Mouse (Mus musculus): ENCODE measurements around the gene Adat1.

The Adat1 gene

DNA sequence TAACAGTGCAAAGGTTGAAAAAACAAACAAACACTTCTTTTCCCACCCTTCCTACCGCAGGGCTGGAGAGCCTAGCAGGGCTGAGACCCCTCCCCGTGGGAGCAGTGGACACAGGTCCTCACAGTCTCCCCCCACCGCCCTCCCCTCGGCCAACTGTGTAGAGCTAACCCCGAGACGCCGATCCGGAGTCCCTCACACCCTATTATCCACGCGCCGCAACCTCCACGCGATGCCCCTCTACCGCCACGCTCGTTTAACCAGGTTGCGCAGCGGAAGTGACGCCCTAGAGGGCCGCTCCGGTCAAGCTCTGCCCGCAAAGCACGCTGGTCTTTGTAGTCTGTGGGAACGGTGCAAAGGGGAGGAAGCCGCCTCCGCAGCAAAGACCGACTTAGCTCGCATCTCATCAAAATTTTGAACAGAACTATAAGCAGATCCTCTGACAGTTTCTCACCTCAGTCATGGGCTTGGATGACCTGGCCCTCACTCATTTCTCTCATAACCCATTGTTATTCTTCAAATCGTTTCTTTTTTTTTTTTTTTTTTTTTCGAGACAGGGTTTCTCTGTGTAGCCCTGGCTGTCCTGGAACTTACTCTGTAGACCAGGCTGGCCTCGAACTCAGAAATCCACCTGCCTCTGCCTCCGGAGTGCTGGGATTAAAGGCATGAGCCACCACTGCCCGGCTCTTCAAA is at the start of gene Adat1:
TSS of gene Adat1 (minus strand) at position 290 of the 690 bp plus-strand sequence.
- DNase-seq (ENCODE audit: low spot score in 2 of 2): peak; percentile 59 to 82

DNA sequence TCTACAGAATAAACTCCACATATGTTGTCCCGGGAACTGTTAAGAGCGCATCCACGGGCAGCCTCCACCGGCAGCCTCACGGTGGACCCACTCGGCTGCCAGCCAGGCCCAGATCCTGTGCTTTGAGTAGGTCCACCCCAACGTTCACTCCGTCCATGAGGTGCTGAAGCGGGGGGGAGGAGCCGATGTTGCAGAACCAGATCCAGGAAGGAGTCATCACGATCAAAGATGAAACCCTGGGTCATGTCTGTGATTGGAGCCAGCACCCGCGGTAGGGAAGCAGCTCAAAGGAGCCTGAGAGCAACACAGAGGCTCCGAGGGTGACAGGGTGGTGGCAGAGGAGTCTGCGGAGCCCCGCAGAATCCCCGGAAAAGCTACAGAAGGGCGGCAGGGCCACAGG is 45.4 kb upstream of the Adat1 start:
- DNase-seq (ENCODE audit: low spot score in 2 of 2): no peak

DNA sequence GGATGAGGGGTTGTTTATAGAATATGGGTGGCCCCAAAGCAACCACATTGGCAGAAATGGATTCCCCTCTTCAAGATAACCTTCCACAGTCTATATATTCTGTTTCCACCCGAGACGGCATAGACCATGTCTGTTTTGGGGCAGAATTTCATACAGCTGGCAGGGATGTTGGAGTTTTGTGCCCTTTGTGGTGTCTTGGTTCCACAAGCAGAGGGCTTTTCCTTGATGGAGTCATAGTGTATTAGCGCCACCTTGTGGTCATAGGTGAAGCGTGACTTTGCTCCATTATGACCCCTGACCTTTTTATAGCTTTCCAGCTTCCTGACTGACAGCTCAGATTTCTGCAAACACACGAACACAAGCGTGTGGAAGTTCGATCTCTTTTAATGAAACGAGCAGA is 42.5 kb upstream of the Adat1 start:
- peak in 1 of 2 experiments; percentile 7 for DNase-seq (ENCODE audit: low spot score in 2 of 2)

DNA sequence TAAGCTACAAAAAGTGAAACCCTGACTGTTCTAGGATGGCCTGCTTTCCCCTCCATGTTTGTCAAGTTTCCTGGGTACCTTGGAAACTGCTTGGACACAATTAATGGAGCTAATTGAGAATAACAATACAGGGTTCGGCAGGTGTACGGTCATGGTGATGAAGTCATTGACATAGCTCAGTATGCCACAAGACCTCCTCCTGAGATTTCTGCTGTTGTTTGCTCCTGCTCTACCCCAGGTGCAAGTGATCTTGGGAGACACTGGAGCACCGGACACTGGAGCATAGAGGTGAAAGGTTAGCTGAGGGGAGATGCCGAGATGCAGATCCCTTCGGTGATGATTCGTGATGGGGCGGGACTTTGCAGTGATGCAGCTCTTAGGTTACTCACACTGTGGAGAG is 41.0 kb upstream of the Adat1 start:
- DNase-seq (ENCODE audit: low spot score in 2 of 2): no peak

DNA sequence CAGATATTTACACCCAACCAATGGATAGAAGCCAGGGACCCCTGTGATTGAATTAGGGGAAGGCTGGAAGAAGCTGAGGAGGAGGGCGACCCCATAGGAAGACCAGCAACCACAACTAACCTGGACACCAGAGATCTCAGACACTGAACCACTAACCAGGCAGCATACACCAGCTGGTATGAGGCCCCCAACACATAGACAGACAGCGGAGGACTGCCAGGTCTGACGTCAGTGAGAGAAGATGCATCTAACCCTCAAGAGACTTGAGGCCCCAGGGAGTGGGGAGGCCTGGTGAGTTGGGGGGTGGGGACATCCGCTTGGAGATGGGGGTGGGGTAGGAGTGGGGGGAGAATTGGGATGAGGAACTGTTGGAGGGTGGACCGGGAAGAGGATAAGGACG is 38.6 kb upstream of the Adat1 start:
- DNase-seq (ENCODE audit: low spot score in 2 of 2): no peak

DNA sequence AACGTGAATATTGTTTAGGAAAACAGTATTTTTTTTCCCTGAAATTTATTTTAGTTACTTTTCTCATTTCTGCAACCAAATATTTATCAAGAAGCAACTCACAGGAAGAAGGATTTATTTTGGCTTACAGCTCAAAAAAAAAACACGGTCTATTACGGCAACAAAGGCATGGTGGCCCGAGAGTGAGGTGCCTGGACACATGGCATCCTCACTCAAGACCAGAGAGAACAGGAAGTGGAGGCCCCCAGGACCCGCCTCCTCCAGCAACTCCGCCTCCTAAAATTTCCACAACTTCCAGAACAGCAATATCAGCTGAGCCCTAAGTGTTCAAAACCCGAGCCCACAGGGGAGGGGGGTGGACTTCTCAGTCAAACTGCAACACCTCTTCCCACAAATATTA is 37.4 kb upstream of the Adat1 start:
- DNase-seq (ENCODE audit: low spot score in 2 of 2): no peak

DNA sequence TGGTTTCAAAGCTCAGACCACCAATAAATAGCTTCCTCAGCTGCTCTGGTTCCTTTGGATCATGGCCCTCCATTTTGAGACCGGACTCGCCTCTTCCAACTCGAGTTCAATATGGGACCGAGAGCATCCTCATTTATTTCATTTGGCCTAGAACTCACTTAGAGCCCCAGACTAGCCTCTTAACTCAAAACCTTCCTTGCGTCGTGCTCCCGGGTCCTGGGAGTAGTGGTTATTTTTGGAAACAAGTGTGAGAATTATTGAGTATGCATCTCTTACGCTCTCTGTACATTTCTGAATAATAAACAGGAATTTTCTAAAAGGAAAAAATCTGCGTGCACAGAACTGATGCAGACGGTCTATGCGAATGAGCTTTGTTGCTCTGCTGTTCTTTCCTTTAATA is 22.8 kb upstream of the Adat1 start, which contains the start of gene Gm6793:
TSS of gene Gm6793 (minus strand) at position 101 of the 400 bp plus-strand sequence.
- DNase-seq (ENCODE audit: low spot score in 2 of 2): no peak

DNA sequence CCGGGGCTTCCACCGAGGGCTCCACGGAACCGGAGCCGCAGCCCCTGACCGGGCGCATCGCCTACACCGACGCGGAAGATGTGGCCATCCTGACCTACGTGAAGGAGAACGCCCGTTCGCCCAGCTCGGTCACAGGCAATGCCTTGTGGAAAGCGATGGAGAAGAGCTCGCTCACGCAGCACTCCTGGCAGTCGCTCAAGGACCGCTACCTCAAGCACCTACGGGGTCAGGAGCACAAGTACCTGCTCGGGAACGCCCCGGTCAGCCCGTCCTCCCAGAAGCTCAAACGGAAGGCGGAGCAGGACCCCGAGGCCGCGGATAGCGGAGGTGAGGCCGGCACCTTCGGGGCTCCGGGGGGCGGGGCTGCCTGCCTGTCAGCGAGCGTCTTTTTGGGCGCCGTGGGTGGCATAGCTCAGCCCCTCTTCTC is 19.7 kb upstream of the Adat1 start:
- peak; percentile 30 to 56 for DNase-seq (ENCODE audit: low spot score in 2 of 2)

DNA sequence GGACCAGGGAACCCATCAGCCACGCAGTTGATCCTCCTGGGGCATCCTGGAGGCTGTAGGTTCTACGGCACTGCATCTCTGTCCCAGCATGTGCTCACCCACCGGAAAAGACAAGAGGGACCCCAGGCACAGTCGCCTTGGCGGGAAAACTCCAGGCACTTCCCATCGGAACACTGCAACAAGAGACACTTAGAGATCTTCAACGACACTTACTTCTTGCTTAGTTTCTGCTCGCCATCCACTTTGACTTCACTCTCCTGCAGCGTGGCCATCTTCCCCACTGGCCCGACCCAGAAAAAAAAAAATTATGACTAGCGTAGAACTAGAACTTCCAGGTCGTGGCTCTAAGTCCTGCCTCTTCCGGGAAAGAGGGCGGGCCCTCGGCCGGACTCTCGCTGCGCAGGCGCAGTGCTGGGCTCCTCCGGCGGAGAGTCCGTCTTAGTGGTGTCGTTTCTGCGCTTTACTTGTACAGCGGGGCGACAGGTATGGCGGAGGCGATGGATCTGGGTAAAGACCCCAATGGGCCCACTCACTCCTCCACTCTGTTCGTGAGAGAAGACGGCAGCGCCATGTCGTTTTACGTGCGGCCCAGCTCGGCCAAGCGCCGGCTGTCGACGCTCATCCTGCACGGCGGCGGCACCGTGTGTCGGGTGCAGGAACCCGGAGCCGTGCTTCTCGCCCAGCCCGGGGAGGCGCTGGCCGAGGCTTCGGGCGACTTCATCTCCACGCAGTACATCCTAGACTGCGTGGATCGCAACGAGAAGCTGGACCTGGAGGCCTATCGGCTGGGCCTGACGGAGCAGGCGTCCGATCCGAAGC is 19.1 kb upstream of the Adat1 start, which contains the start of the genes Kars and Terf2ip:
TSS of gene Kars (minus strand) at position 327 of the 819 bp plus-strand sequence.
TSS of gene Terf2ip (plus strand) at position 402 of the 819 bp plus-strand sequence.
- peak; percentile 87 to 91 for DNase-seq (ENCODE audit: low spot score in 2 of 2)

DNA sequence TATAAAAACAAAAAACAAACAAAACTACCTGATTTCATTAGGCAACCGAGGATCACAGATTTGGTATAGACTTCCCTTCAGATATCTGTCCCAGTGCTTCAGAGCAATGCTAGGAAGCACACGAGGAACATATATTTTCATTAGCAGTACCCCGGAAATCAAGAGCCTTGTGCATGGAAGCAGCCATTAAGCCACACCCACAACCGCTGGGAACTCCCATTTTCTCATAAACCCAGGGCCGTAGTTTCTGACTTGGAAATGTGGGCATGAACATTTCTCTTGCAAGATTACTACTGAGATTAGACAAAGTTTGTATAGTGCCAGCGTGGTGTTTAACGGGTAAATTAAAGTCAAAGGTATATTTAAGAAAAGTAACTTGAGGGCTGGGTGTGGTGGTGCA is 17.5 kb upstream of the Adat1 start:
- no peak for DNase-seq (ENCODE audit: low spot score in 2 of 2)

DNA sequence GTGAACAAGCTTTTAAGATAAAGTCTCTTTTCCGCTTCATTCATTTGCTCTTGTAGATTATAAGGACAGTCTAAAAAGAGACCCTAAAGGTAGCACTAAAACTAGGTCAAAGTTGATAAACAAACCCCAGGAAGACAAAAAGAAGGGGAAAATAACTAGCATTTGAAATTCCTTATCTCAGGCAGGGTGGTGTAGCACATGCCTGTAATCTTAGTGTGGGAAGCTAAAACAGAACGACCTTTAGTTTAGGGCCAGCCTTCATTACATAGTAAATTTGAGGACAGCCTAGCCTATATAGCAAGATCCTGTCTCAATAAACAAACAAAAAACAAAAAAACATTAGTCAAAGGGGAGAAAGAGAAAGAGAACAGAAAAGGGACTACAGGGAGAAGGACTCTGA is 15.6 kb upstream of the Adat1 start:
- DNase-seq (ENCODE audit: low spot score in 2 of 2): no peak

DNA sequence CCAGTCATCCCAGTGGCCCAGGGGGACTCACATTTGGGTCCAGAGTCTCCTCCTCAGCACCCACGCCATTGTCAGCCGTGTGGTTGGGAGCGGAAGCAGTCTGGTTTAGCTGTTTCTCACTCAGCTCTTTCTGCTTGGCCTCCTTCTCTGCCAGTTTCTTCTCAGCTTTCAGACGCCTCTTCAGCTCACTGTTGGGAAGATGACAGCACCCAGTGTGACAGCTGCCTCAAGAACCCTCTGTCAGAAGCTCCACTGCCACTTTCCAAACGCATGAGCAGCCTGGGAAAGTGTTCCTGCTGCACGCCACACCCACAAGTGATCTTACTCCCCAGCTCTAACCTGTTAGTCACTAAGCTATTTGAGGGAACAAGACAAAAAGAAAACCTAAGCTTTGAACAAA is 13.5 kb upstream of the Adat1 start:
- no peak for DNase-seq (ENCODE audit: low spot score in 2 of 2)

DNA sequence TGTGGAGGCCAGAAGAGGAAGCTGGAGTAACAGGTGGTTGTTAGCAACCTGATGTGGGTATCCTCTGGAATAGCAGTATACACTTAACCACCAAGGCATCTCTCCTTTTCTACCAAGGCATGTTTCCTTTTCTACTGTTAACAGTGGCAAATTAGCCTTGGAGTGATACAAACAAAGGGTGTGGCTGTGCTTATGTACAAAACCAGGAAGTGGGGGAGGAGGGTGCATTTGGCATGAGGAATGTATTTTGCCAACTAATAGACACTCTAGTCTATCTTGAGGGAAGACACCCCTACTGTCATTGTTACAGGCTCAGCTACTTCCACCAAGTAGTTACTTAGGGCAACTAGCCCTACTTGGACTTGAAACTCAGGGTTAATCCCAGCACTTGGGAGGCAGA is 12.7 kb upstream of the Adat1 start:
- no peak for DNase-seq (ENCODE audit: low spot score in 2 of 2)

DNA sequence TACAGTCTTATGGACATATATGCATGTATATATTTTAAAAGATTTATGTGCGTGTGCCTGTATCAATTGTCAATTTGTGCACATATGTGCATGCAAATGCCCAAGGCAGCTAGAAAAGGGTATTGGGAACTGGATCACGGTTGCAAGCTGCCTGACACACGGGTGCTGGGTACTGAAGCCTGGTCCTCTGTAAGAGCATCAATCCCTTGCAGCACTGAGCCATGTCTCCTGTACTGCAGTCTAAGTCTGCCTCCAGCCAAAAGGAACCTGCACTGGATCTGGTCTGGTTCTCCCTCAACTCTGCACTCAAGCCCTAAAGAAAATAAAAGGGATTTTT is 569 bp upstream of the Adat1 start:
- no peak for DNase-seq (ENCODE audit: low spot score in 2 of 2)

DNA sequence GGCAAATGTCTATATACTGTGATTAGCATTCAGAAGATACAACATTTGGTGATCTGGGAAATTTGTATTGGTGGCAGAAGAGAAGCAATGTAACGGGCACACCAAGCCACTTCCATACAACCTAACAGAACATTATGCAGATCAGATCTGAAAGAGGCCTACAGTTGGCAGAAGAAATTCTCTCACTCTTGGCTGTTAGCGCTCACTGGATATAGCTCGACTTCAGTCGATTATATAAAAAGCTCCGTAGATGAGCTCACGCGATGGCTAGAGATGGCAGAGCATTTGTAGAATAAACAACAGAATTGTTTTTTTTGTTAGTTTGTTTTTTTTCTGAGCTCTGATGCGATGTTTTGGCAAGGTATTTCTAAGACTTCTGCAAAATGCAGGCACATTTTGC is 824 bp downstream of the Adat1 start:
- DNase-seq (ENCODE audit: low spot score in 2 of 2): no peak

DNA sequence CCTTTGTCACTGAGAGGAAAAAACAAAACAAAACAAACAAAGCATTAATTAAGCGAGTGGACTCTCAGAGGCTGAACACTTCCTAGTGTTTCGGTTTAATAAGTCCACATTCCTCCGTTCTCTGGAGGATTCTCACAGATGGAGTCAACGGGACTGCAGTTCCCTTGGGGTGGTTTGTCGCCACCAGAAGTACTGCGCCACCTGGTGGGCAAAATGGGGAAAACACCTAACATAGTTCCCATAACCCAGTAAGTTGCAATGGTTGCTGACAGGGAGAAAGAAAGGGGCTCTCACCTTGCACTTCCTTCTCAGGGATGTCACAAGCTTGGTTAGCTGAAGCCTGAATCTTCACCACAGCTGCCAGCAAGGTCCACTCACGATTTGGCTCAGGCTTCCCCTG is 2.2 kb downstream of the Adat1 start:
- peak; percentile 55 to 77 for DNase-seq (ENCODE audit: low spot score in 2 of 2)

DNA sequence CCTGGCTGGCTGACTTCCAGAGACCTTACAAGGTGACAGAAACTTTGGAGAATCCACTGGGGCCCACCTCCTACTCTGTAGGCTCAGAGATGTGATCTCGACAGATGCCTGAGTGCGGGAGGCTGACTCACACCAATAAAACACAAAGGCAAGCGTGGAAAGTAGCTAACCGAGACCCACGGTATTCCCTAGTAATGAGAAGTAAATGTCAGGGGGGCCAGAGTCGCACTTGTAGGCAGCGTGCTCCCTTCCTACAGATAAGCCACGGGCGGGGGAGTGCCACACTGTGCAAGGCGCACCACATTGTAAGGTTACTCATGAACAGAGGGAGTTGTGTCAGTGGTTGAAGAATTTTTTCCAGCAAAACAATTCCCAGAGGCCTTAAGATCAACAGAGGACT is 7.6 kb downstream of the Adat1 start:
- no peak for DNase-seq (ENCODE audit: low spot score in 2 of 2)

DNA sequence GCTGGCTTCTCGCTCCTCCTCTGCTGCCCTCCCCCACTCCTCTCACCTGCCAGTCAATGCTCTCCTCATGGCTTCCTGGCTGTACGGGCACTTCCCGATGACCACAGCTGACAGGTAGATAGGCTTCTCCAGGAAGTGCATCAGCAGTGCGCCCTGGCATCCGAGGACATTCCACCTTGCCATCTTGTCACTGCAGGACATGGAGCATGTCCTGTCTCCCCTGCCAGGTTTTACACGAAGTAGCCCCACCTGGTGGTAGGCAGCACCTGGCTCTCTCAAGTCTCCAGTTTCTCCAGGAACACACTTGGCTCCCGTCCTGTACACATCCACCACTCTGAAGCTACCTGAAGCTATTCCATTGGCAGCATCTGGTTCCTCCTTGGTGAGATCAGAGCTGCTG is 10.0 kb downstream of the Adat1 start:
- peak in 1 of 2 experiments; percentile 8 for DNase-seq (ENCODE audit: low spot score in 2 of 2)

DNA sequence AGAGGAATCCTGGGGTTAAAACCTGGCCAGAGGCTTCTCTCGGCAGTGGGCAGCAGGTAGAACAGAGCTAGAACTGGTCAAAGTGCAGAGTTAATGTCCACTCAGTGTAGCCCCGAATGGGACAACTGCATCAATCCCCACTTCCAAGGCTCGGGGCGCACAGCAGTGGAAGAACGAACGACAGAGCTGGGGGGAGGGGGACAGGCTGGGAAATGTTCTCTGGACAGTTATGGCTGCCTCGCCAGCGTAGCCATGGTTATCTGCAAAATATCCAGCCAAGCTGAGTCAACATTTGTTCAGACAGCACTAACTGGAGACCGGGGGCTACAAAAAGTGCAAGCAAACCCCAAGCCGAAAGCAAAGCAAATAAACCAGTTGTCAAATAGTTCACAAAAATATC is 14.0 kb downstream of the Adat1 start:
- DNase-seq (ENCODE audit: low spot score in 2 of 2): no peak

DNA sequence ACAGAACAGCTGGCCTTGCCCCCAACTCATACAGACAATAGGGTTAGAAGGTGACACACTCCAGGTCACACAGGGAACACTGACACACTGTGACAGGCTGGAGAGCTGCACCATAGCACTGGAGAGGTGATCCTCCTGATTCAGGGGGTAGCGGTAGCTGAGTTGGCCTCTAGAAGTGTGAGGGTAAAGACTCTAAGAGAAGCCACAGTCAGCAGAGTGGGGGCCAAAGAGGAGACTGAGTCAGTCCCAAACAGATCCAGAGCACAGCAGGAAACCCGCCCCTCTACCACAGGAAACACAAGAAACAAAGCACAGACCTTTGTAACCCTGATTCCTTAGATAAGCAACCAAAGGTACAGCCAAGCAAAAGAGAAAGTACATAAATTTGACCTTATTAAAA is 15.8 kb downstream of the Adat1 start:
- no peak for DNase-seq (ENCODE audit: low spot score in 2 of 2)

DNA sequence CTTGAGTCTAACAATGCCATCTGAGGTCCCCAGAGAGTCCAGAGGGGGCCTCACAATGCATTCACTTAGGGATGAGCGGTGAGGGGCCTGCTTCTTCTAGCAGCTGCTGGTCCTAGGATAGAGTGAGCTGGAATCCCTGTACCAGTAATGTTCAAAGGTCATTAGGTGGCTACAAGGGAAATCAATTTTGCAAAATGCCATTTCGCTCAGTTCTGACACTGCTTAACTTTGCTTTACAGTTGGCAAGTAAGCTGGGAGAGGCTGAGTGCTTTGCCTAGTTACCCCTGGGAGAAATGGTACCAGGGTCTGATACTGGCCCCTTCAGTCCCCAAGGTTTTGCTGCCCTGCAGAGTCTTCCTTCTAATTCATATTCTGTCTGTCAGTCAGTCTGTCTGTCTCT is 16.4 kb downstream of the Adat1 start:
- no peak for DNase-seq (ENCODE audit: low spot score in 2 of 2)

DNA sequence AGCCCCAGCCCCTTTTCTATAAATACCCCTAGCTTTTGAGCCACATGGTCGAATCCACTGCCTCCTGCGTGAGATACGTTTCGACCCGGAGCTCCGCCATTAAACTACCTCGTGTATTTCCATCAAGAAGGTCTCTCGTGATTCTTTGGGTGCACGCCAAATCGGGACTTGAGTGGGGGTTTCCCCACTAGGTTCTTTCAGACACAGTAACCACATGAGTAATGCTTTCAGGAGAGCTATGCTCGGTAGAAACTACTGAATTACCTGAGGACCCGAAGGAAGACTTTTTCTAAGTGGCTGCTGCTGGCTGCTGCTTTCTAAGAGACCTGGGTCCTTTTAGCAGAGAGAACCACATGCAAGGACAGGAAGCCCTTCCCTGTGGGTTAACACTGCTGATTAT is 18.0 kb downstream of the Adat1 start:
- DNase-seq (ENCODE audit: low spot score in 2 of 2): no peak

DNA sequence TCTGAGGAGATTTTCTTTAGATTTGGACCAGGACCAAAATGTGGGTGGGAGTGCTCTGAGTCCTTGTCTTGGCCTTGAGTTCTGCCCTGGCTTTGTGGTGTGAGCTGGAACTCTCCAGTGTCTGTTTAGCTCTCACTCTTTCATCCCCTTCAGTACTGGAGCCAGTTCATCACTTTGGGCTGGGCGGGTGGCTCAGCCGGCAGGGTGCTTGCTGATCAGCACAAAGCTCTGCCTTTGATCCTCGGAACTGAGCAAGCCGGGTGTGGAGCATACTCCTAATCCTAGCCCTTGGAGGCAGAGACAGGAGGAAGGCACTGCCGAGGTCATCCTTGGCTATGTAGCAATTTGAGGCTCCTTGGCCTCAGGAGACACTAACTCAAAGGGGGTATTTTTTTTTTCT is 23.1 kb downstream of the Adat1 start:
- no peak for DNase-seq (ENCODE audit: low spot score in 2 of 2)
